Mouse (Mus musculus): ENCODE results near the gene Trim38. TPM values are rescaled to one million over a fixed set of nuclear protein-coding genes. Genes with fewer than 3 reads are reported as not detected.
A peak's percentile ranks its signal among the peaks of the same experiment; 100 is the strongest.
"Not testable (repeated sequence)": the region's sequence is repeated elsewhere in the genome, so short reads cannot be mapped to it uniquely, and the experiment has no call there.

The Trim38 gene
- polyA plus RNA-seq, 1 experiment: not detected

DNA sequence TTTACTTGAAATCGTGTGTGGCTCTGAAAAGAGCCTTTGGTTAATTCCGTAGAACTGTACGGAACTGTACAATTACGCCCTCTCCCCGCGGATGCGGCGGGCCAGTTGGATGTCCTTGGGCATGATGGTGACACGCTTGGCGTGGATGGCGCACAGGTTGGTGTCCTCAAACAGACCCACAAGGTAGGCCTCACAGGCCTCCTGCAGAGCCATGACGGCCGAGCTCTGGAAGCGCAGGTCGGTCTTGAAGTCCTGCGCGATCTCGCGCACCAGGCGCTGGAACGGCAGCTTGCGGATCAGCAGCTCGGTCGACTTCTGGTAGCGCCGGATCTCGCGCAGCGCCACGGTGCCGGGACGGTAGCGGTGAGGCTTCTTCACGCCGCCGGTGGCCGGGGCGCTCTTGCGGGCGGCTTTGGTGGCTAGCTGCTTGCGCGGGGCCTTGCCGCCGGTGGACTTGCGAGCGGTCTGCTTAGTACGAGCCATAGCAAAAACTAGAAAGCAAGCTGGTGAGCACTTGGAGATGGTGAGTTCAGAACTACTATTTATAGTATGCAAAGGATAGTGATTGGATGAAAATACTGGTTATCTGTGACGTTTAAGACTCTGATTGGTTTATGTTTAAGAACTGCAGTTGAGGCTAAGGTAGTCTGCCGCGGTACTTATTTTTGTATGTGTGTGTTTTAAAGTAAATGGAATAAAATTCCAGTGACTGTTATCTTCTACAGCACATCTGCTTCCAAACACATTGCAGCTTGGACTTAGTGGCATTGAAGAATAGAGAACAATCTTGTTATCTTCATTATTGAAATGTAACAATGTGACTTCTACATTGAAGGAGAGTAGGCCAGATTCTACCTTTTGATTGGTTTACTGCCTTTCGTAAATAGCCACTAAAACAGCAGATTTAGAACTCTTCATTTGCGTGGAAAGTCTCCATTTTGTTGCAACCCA is 7.6 kb upstream of the Trim38 start, which contains the start of gene Hist1h3a:
TSS of gene Hist1h3a (minus strand) at position 516 of the 951 bp plus-strand sequence.
- Histone ChIP-seq H3K4me3 (peak within 1 kb of the TSS; percentile 29), H3K4me2 (ENCODE audit: low read depth) (peak within 1 kb of the TSS; percentile 100)
- not testable (repeated sequence) for H3K79me2 ChIP-seq (ENCODE audit: control insufficient read depth, insufficient read depth); H3K36me3 ChIP-seq (ENCODE audit: control insufficient read depth, insufficient read depth); H3K27me3 ChIP-seq (ENCODE audit: control insufficient read depth, insufficient read depth, insufficient read length); H3ac ChIP-seq (ENCODE audit: control insufficient read depth, insufficient read length)
- TF ChIP-seq POLR2AphosphoS2 (IDR thresholded peaks at IDR 0.05; ENCODE audit: insufficient read length, low read depth): peak; percentile 91
- TF ChIP-seq POLR2A (IDR thresholded peaks at IDR 0.05; ENCODE audit: insufficient read length, low read depth): peak; percentile 87

DNA sequence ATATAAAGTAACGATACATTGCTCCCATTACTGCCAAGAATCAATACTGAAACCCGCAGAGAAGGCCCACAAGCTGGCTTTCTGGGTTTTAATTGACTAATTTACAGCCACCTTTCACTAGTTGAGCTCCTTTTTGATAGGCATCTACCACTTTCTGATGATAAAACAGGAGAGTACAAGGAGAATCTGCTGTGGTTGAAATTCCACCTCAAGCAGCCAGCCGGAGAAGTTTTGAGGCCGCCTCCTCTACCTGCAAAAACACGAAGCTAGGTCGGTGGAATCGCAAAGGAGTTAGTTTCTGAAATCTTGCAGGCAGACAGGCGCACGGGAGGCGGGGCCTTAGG is 6.5 kb upstream of the Trim38 start:
- Histone ChIP-seq H3K36me3 (ENCODE audit: control insufficient read depth, insufficient read depth) (no peaks in the 10 kb centered on the region), H3K4me3 (peak overlapping the region; percentile 29), H3ac (ENCODE audit: control insufficient read depth, insufficient read length) (no peak overlapping the region), H3K27me3 (ENCODE audit: control insufficient read depth, insufficient read depth, insufficient read length) (no peaks in the 10 kb centered on the region), H3K79me2 (ENCODE audit: control insufficient read depth, insufficient read depth) (no peaks in the 10 kb centered on the region), H3K4me2 (ENCODE audit: low read depth) (peak overlapping the region; percentile 100)
- TF ChIP-seq MYOG (IDR thresholded peaks at IDR 0.05; ENCODE audit: control insufficient read depth in 1 of 3, insufficient read depth in 1 of 3, insufficient read length in 2 of 3, low read depth in 2 of 3): no peak
- TF ChIP-seq USF1 (IDR thresholded peaks at IDR 0.05; ENCODE audit: low read depth): no peak
- TF ChIP-seq MYOD1 (IDR thresholded peaks at IDR 0.05; ENCODE audit: control insufficient read depth in 1 of 3, insufficient read length in 2 of 3, low read depth in 2 of 3): no peak
- no peak for TF ChIP-seq TCF3 (IDR thresholded peaks at IDR 0.05; ENCODE audit: insufficient read length, low read depth)
- TF ChIP-seq POLR2AphosphoS2 (IDR thresholded peaks at IDR 0.05; ENCODE audit: insufficient read length, low read depth): no peak
- TF ChIP-seq TCF12 (IDR thresholded peaks at IDR 0.05; ENCODE audit: insufficient read depth, poor library complexity, severe bottlenecking): no peak
- no peak for TF ChIP-seq MAX (IDR thresholded peaks at IDR 0.05; ENCODE audit: low read depth)
- TF ChIP-seq E2F4 (IDR thresholded peaks at IDR 0.05; ENCODE audit: insufficient read depth): no peak
- TF ChIP-seq SRF (IDR thresholded peaks at IDR 0.05; ENCODE audit: control insufficient read depth, insufficient read length, low read depth): no peak
- no peak for TF ChIP-seq CEBPB (IDR thresholded peaks at IDR 0.05; ENCODE audit: insufficient read depth, poor library complexity, severe bottlenecking)
- TF ChIP-seq POLR2A (IDR thresholded peaks at IDR 0.05; ENCODE audit: insufficient read length, low read depth): no peak
- no peak for TF ChIP-seq REST (IDR thresholded peaks at IDR 0.05; ENCODE audit: insufficient read depth, insufficient read length)

DNA sequence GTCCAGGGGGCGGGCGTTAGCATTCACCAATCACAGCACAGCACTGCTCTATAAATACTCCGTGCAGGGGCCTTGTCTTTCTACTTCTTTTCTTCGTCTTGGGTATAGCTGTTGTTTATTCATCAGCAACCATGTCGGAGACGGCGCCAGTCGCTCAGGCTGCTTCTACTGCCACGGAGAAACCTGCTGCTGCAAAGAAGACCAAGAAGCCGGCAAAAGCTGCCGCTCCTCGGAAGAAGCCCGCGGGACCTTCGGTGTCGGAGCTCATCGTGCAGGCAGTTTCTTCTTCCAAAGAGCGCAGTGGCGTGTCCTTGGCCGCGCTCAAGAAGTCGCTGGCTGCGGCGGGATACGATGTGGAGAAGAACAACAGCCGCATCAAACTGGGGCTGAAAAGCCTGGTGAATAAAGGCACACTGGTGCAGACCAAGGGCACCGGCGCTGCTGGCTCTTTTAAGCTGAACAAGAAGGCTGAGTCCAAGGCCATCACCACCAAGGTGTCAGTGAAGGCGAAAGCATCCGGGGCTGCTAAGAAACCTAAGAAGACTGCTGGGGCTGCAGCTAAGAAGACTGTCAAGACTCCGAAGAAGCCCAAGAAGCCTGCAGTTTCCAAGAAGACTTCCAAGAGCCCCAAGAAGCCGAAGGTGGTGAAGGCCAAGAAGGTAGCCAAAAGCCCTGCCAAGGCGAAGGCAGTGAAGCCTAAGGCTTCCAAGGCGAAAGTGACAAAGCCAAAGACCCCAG is 6.0 kb upstream of the Trim38 start, which contains the start of gene Hist1h1a:
TSS of gene Hist1h1a (plus strand) at position 81 of the 738 bp plus-strand sequence.
- no peaks in the 10 kb centered on the region for H3K36me3 ChIP-seq (ENCODE audit: control insufficient read depth, insufficient read depth)
- no peak within 1 kb of the TSS for H3ac ChIP-seq (ENCODE audit: control insufficient read depth, insufficient read length)
- peak within 1 kb of the TSS; percentile 29 for H3K4me3 ChIP-seq
- H3K27me3 ChIP-seq (ENCODE audit: control insufficient read depth, insufficient read depth, insufficient read length): no peaks in the 10 kb centered on the region
- H3K79me2 ChIP-seq (ENCODE audit: control insufficient read depth, insufficient read depth): no peaks in the 10 kb centered on the region
- TF ChIP-seq POLR2AphosphoS2 (IDR thresholded peaks at IDR 0.05; ENCODE audit: insufficient read length, low read depth) (peak; percentile 87), REST (IDR thresholded peaks at IDR 0.05; ENCODE audit: insufficient read depth, insufficient read length) (no peak), MYOG (IDR thresholded peaks at IDR 0.05; ENCODE audit: control insufficient read depth in 1 of 3, insufficient read depth in 1 of 3, insufficient read length in 2 of 3, low read depth in 2 of 3) (no peak), POLR2A (IDR thresholded peaks at IDR 0.05; ENCODE audit: insufficient read length, low read depth) (peak; percentile 75)
- peak within 1 kb of the TSS; percentile 100 for H3K4me2 ChIP-seq (ENCODE audit: low read depth)

DNA sequence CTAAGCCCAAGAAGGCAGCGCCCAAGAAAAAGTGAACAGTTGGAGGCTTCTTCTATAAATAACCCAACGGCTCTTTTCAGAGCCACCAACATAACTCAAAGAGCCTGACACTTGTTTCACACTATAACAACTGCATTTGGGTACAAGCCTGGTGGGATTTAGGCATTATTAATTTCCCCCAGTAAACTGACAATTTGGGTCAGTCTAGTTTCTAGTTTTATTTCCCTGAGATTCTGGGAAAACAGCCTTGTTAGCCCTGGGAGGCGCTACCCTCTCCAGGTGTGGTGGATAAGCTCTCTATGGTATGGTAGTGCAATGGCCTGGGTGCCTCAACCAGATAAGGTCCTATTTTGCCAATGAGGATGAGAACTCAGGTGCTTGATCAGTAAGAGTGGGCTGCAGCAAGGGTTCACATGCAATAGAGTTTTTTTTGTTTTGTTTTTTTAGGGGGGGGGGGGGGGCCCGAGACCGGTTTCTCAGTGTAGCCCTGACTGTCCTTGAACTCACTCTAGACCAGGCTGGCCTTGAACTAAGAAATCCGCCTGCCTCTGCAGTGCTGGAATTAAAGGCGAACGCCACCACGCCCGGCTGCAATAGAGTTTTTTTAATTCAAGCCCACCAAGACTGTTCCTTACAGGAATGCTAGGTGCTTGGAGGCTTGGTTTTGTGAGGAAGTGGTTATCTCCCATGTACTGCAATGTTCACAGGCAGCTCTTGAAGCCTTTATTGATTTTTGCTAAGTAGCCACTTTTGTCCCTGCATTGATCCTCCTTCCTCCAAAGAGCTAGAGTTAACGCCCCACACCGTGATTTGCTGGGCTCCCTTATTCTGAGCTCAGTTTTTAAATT is 5.2 kb upstream of the Trim38 start:
- Histone ChIP-seq H3K4me3 (peak overlapping the region; percentile 29), H3K4me2 (ENCODE audit: low read depth) (peak overlapping the region; percentile 100), H3K79me2 (ENCODE audit: control insufficient read depth, insufficient read depth) (no peaks in the 10 kb centered on the region), H3ac (ENCODE audit: control insufficient read depth, insufficient read length) (no peak overlapping the region), H3K36me3 (ENCODE audit: control insufficient read depth, insufficient read depth) (no peaks in the 10 kb centered on the region), H3K27me3 (ENCODE audit: control insufficient read depth, insufficient read depth, insufficient read length) (no peaks in the 10 kb centered on the region)
- TF ChIP-seq POLR2AphosphoS2 (IDR thresholded peaks at IDR 0.05; ENCODE audit: insufficient read length, low read depth): peak; percentile 67
- no peak for TF ChIP-seq SRF (IDR thresholded peaks at IDR 0.05; ENCODE audit: control insufficient read depth, insufficient read length, low read depth)
- TF ChIP-seq POLR2A (IDR thresholded peaks at IDR 0.05; ENCODE audit: insufficient read length, low read depth): peak; percentile 6

DNA sequence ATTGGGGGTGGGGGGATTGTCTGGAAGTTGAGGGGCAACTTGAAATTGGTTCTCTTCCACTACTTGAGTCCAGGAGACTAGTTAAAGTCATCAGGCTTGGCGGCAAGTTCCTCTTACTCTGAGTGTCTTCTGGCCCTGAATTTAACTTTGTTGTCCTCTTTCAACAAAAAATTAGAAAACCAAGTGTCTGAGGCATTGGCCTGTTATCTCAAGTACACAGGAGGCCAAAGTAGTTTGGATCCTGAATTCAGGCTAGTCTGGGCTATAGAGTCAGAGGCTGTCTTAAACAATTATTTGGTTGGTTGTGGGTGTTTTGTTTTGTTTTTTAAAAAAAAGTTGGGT is 4.6 kb upstream of the Trim38 start:
- Histone ChIP-seq H3ac (ENCODE audit: control insufficient read depth, insufficient read length) (no peak overlapping the region), H3K27me3 (ENCODE audit: control insufficient read depth, insufficient read depth, insufficient read length) (no peaks in the 10 kb centered on the region), H3K4me3 (peak overlapping the region; percentile 29), H3K36me3 (ENCODE audit: control insufficient read depth, insufficient read depth) (no peaks in the 10 kb centered on the region), H3K4me2 (ENCODE audit: low read depth) (no peak overlapping the region), H3K79me2 (ENCODE audit: control insufficient read depth, insufficient read depth) (no peaks in the 10 kb centered on the region)
- TF ChIP-seq TCF3 (IDR thresholded peaks at IDR 0.05; ENCODE audit: insufficient read length, low read depth) (no peak), MYOG (IDR thresholded peaks at IDR 0.05; ENCODE audit: control insufficient read depth in 1 of 3, insufficient read depth in 1 of 3, insufficient read length in 2 of 3, low read depth in 2 of 3) (no peak), POLR2AphosphoS2 (IDR thresholded peaks at IDR 0.05; ENCODE audit: insufficient read length, low read depth) (no peak), MYOD1 (IDR thresholded peaks at IDR 0.05; ENCODE audit: control insufficient read depth in 1 of 3, insufficient read length in 2 of 3, low read depth in 2 of 3) (no peak), REST (IDR thresholded peaks at IDR 0.05; ENCODE audit: insufficient read depth, insufficient read length) (no peak), E2F4 (IDR thresholded peaks at IDR 0.05; ENCODE audit: insufficient read depth) (no peak), POLR2A (IDR thresholded peaks at IDR 0.05; ENCODE audit: insufficient read length, low read depth) (no peak), SRF (IDR thresholded peaks at IDR 0.05; ENCODE audit: control insufficient read depth, insufficient read length, low read depth) (no peak), USF1 (IDR thresholded peaks at IDR 0.05; ENCODE audit: low read depth) (no peak), MAX (IDR thresholded peaks at IDR 0.05; ENCODE audit: low read depth) (no peak)

Data from myocyte (in vitro differentiated cells).